Mouse (Mus musculus): ENCODE measurements around the gene Col11a2. TPM values are rescaled to one million over a fixed set of nuclear protein-coding genes. Genes with fewer than 3 reads are reported as not detected.

The Col11a2 gene
- total RNA-seq, 1 experiment from 2014 or later: 2.4 TPM

GRCm38 (mm10) chr17:34109806-34110195 is 70.6 kb downstream of the Col11a2 start:
- no peak for ATAC-seq (replicated peaks in 1 of 2; ENCODE audit: insufficient read depth in 1 of 2, low FRiP score in 2 of 2, low TSS enrichment in 1 of 2, low read depth in 1 of 2, poor library complexity in 2 of 2, severe bottlenecking in 2 of 2)

GRCm38 (mm10) chr17:34110309-34110708 is 71.1 kb downstream of the Col11a2 start:
- ATAC-seq (replicated peaks in 1 of 2; ENCODE audit: insufficient read depth in 1 of 2, low FRiP score in 2 of 2, low TSS enrichment in 1 of 2, low read depth in 1 of 2, poor library complexity in 2 of 2, severe bottlenecking in 2 of 2): no peak

GRCm38 (mm10) chr17:34114114-34114513 is 74.9 kb downstream of the Col11a2 start:
- no peak for ATAC-seq (replicated peaks in 1 of 2; ENCODE audit: insufficient read depth in 1 of 2, low FRiP score in 2 of 2, low TSS enrichment in 1 of 2, low read depth in 1 of 2, poor library complexity in 2 of 2, severe bottlenecking in 2 of 2)

Other genes starting within 250 kb of the Col11a2 start
- 7.6 and 12.8 TPM in 2 replicates for gene Kank3, start 228.9 kb upstream of the Col11a2 start, total RNA-seq (2017)
- 2,029 and 3,129 TPM in 2 replicates for gene Rps28, start 214.9 kb upstream of the Col11a2 start, total RNA-seq (2017)
- 123 and 126 TPM in 2 replicates for gene Ndufa7, start 214.9 kb upstream of the Col11a2 start, total RNA-seq (2017)
- 11.3 and 22.1 TPM in 2 replicates for gene Cd320, start 196.3 kb upstream of the Col11a2 start, total RNA-seq (2017)
- not detected in 2 replicates for gene Gm7029, start 165.6 kb upstream of the Col11a2 start, total RNA-seq (2017)
- 24.7 and 37.6 TPM in 2 replicates for gene Kifc1, start 148.8 kb upstream of the Col11a2 start, total RNA-seq (2017)
- 3.3 and 4.4 TPM in 2 replicates for gene Platr17, start 134.3 kb upstream of the Col11a2 start, total RNA-seq (2017)
- gene Daxx, start 130.0 kb upstream of the Col11a2 start, total RNA-seq (2017): 26.5 and 27.7 TPM in 2 replicates
- gene Tapbp, start 123.5 kb upstream of the Col11a2 start, total RNA-seq (2017): 71.1 and 79.8 TPM in 2 replicates
- 20.4 and 21.4 TPM in 2 replicates for gene Zbtb22, start 123.5 kb upstream of the Col11a2 start, total RNA-seq (2017)
- gene Rgl2, start 109.9 kb upstream of the Col11a2 start, total RNA-seq (2017): 36.6 and 57.1 TPM in 2 replicates
- gene Pfdn6, start 99.1 kb upstream of the Col11a2 start, total RNA-seq (2017): 89.1 and 115 TPM in 2 replicates
- 34.8 and 57.1 TPM in 2 replicates for gene Wdr46, start 98.8 kb upstream of the Col11a2 start, total RNA-seq (2017)
- gene B3galt4, start 87.9 kb upstream of the Col11a2 start, total RNA-seq (2017): 3.1 and 7.3 TPM in 2 replicates
- gene Vps52, start 83.6 kb upstream of the Col11a2 start, total RNA-seq (2017): 18.1 and 19.1 TPM in 2 replicates
- 1,150 and 1,883 TPM in 2 replicates for gene Rps18, start 83.4 kb upstream of the Col11a2 start, total RNA-seq (2017)
- gene H2-K1, start 39.1 kb upstream of the Col11a2 start, total RNA-seq (2017): 1,467 and 1,957 TPM in 2 replicates
- 10.6 and 15.7 TPM in 2 replicates for gene Ring1, start 14.8 kb upstream of the Col11a2 start, total RNA-seq (2017)
- gene H2-Ke6, start 11.4 kb upstream of the Col11a2 start, total RNA-seq (2017): 81.8 and 89.3 TPM in 2 replicates
- gene Slc39a7, start 7.8 kb upstream of the Col11a2 start, total RNA-seq (2017): 60.8 and 96.9 TPM in 2 replicates
- gene Rxrb, start 7.6 kb upstream of the Col11a2 start, total RNA-seq (2017): 41.2 and 51.3 TPM in 2 replicates
- 9.2 and 16.9 TPM in 2 replicates for gene H2-Oa, start 52.9 kb downstream of the Col11a2 start, total RNA-seq (2017)
- 88.1 and 135 TPM in 2 replicates for gene H2-DMa, start 80.1 kb downstream of the Col11a2 start, total RNA-seq (2017)
- gene Brd2, start 83.2 kb downstream of the Col11a2 start, total RNA-seq (2017): 348 and 418 TPM in 2 replicates
- 4.6 and 6.4 TPM in 2 replicates for gene H2-DMb2, start 103.9 kb downstream of the Col11a2 start, total RNA-seq (2017)
- gene H2-DMb1, start 113.6 kb downstream of the Col11a2 start, total RNA-seq (2017): 51.5 and 55.9 TPM in 2 replicates
- 130 and 164 TPM in 2 replicates for gene Tap1, start 148.1 kb downstream of the Col11a2 start, total RNA-seq (2017)
- 124 and 169 TPM in 2 replicates for gene Psmb9, start 148.3 kb downstream of the Col11a2 start, total RNA-seq (2017)
- 392 and 482 TPM in 2 replicates for gene Psmb8, start 158.3 kb downstream of the Col11a2 start, total RNA-seq (2017)
- 113 and 116 TPM in 2 replicates for gene Tap2, start 164.1 kb downstream of the Col11a2 start, total RNA-seq (2017)
- 60.2 and 91.1 TPM in 2 replicates for gene H2-Ob, start 199.5 kb downstream of the Col11a2 start, total RNA-seq (2017)
- gene H2-Ab1, start 218.3 kb downstream of the Col11a2 start, total RNA-seq (2017): 155 and 159 TPM in 2 replicates
- gene H2-Aa, start 248.4 kb downstream of the Col11a2 start, total RNA-seq (2017): 66.5 and 77.4 TPM in 2 replicates

All from hematopoietic stem cell, adult 5-6 weeks (primary cell).